Mouse (Mus musculus) liver, embryonic 14.5 days (tissue): ENCODE data around the gene 2010300C02Rik. TPM values are rescaled to one million over a fixed set of nuclear protein-coding genes. Genes with fewer than 3 reads are reported as not detected.

Source experiments
- ATAC-seq: fragments of 200-750 bp; cut with Nextera tagmentation; 2 replicates; pipeline ENCODE4 v1.8.0; 2017; ENCODE audit warnings: moderate number of reproducible peaks, mild to moderate bottlenecking, moderate library complexity; ENCODE audit not compliant: insufficient read depth
- DNase-seq, 3 experiments: peaks; one replicate each; pipeline ENCODE4 v3.0.0-alpha.2; 2012 to 2013; ENCODE audit warnings: low read depth in 3 of 3, low spot score in 3 of 3
- H3K27ac ChIP-seq: fragments of 300-500 bp; sonication (generic); 2 replicates; pipeline ENCODE4 v1.5.1; 2014; ENCODE audit warnings: moderate library complexity, mild to moderate bottlenecking, control low read depth, inconsistent platforms
- H3K27me3 ChIP-seq: fragments of 300-500 bp; sonication (generic); 2 replicates; pipeline ENCODE4 v1.6.1; 2014; ENCODE audit warnings: mild to moderate bottlenecking, low read length, moderate library complexity; ENCODE audit not compliant: control insufficient read depth, insufficient read depth
- H3K36me3 ChIP-seq: fragments of 300-500 bp; sonication (generic); replicated peaks from 2 replicates; pipeline ENCODE4 v1.6.1; 2014; ENCODE audit warnings: low read depth; ENCODE audit not compliant: control insufficient read depth, insufficient read depth
- H3K4me1 ChIP-seq, 2 experiments: fragments of 200-500 bp in 1 of 2; fragments of 300-500 bp in 1 of 2; sonication (generic) in 1 of 2; replicated peaks; 2 replicates each; pipeline ENCODE4 v1.6.1; 2012 to 2014; ENCODE audit warnings: antibody characterized with exemption in 1 of 2, inconsistent platforms in 1 of 2, low read length in 1 of 2; ENCODE audit not compliant: control insufficient read depth in 2 of 2, insufficient read depth in 2 of 2
- H3K4me2 ChIP-seq: fragments of 300-500 bp; sonication (generic); 2 replicates; pipeline ENCODE4 v1.6.1; 2014; ENCODE audit warnings: low read depth, mild to moderate bottlenecking, control low read depth, moderate library complexity
- H3K4me3 ChIP-seq, 2 experiments: fragments of 200-500 bp in 1 of 2; fragments of 300-500 bp in 1 of 2; sonication (generic) in 1 of 2; 2 replicates each; pipeline ENCODE4 v1.5.1; 2012 to 2014; ENCODE audit warnings: low read depth in 2 of 2, low read length in 2 of 2, mild to moderate bottlenecking in 2 of 2, control low read depth in 1 of 2, inconsistent platforms in 1 of 2, moderate library complexity in 1 of 2; ENCODE audit not compliant: insufficient read depth in 1 of 2
- H3K9ac ChIP-seq: fragments of 300-500 bp; sonication (generic); replicated peaks from 2 replicates; pipeline ENCODE4 v1.6.1; 2014; ENCODE audit warnings: mild to moderate bottlenecking, control low read depth, moderate library complexity
- H3K9me3 ChIP-seq: fragments of 300-500 bp; sonication (generic); 2 replicates; pipeline ENCODE4 v1.6.1; 2016; ENCODE audit warnings: low read length, mixed read lengths; ENCODE audit not compliant: control insufficient read depth
- CTCF ChIP-seq: IDR thresholded peaks from 2 replicates; pipeline ENCODE4 v1.5.1; 2016; ENCODE audit warnings: antibody characterized with exemption, low read depth, control low read depth
- EP300 ChIP-seq: IDR thresholded peaks from 2 replicates; pipeline ENCODE4 v1.6.1; 2016; ENCODE audit warnings: antibody characterized with exemption, low read depth
- WGBS: fragments of 180-500 bp; shearing (Covaris S2); extraction: QIAGEN DNeasy Blood & Tissue Kit; methylation state at CpG from one replicate; pipeline ENCODE4 v1.1.7; 2014; ENCODE audit not compliant: insufficient replicate concordance; 5-methylcytosine and 5-hydroxymethylcytosine counted together
- polyA plus RNA-seq, 2 experiments: library from polyadenylated mRNA; depleted of rRNA in 1 of 2; stranded (reverse) in 1 of 2; unstranded in 1 of 2; fragments of >200 nt; fragmentation: Nextera tagmentation in 1 of 2; extraction: Ambion mirVana in 1 of 2; gene quantifications; 2 replicates each; pipeline versions ENCODE4 v1.2.1 to v1.2.3; 2012 to 2014

Gene 2010300C02Rik
- polyA plus RNA-seq, 2 experiments, result 0.09 TPM; not detected in 1

GRCm38 (mm10) chr1:37656017-37656416 lies 63.9 kb downstream of the 2010300C02Rik start:
- H3K27ac ChIP-seq, result no peak overlapping the region
- no peak overlapping the region for H3K4me2 ChIP-seq
- H3K27me3 ChIP-seq, result no peaks in the 10 kb centered on the region
- DNase-seq (no peak), ATAC-seq (no peak)
- H3K9ac ChIP-seq, result no peak overlapping the region
- TF ChIP-seq EP300 (no peak), CTCF (no peak)
- no peaks in the 10 kb centered on the region for H3K36me3 ChIP-seq
- H3K9me3 ChIP-seq, result peaks cover 5% of the 10 kb centered on the region
- whole genome bisulfite sequencing, result 65% methylated on average over 2 of the region's 2 CpGs
- no peak overlapping the region for H3K4me3 ChIP-seq
- no peaks in the 10 kb centered on the region for H3K4me1 ChIP-seq

- H3K4me1 ChIP-seq, result no peaks in the 10 kb centered on the region
- no peak for DNase-seq
- WGBS, result 53% methylated on average over 5 of the region's 5 CpGs
These were observed 65.9 kb downstream of the 2010300C02Rik start for GRCm38 (mm10) chr1:37653992-37654391.

GRCm38 (mm10) chr1:37647066-37647465 lies 72.8 kb downstream of the 2010300C02Rik start:
- H3K4me2 ChIP-seq, result no peak overlapping the region
- no peaks in the 10 kb centered on the region for H3K36me3 ChIP-seq
- ATAC-seq (no peak), DNase-seq (no peak)
- H3K4me1 ChIP-seq, result peaks cover 0 to 3% of the 10 kb centered on the region in 2 experiments; a peak in 1 of 4 replicates
- no peaks in the 10 kb centered on the region for H3K9me3 ChIP-seq
- no peak for TF ChIP-seq EP300
- TF ChIP-seq CTCF, result no peak
- 62% methylated on average over 10 of the region's 10 CpGs for WGBS
- no peak overlapping the region for H3K27ac ChIP-seq
- H3K9ac ChIP-seq, result no peak overlapping the region
- H3K4me3 ChIP-seq, result no peak overlapping the region
- H3K27me3 ChIP-seq, result no peaks in the 10 kb centered on the region

More at GRCm38 (mm10) chr1:37653992-37654391, 65.9 kb downstream of the 2010300C02Rik start:
- H3K9me3 ChIP-seq, result peaks cover 5% of the 10 kb centered on the region
- H3K9ac ChIP-seq, result no peak overlapping the region
- ATAC-seq, result no peak
- peak; percentile 63 for TF ChIP-seq CTCF
- TF ChIP-seq EP300, result no peak
- no peak overlapping the region for H3K27ac ChIP-seq
- no peak overlapping the region for H3K4me2 ChIP-seq
- no peak overlapping the region for H3K4me3 ChIP-seq
- H3K27me3 ChIP-seq, result no peaks in the 10 kb centered on the region
- no peaks in the 10 kb centered on the region for H3K36me3 ChIP-seq

- H3K27ac ChIP-seq, result no peak overlapping the region
- no peak overlapping the region for H3K4me2 ChIP-seq
- TF ChIP-seq CTCF, result no peak
- TF ChIP-seq EP300, result no peak
- H3K4me3 ChIP-seq, result no peak overlapping the region
- peaks cover 0 to 3% of the 10 kb centered on the region in 2 experiments; a peak in 1 of 4 replicates for H3K4me1 ChIP-seq
- DNase-seq (no peak), ATAC-seq (no peak)
- WGBS, result 76% methylated on average over 16 of the region's 16 CpGs
- no peaks in the 10 kb centered on the region for H3K9me3 ChIP-seq
- H3K36me3 ChIP-seq, result no peaks in the 10 kb centered on the region
- H3K9ac ChIP-seq, result no peak overlapping the region
- H3K27me3 ChIP-seq, result no peaks in the 10 kb centered on the region
These were observed 75.4 kb downstream of the 2010300C02Rik start for GRCm38 (mm10) chr1:37644501-37644900.

GRCm38 (mm10) chr1:37643794-37644365 lies 76.0 kb downstream of the 2010300C02Rik start:
- Histone ChIP-seq H3K4me1 (peaks cover 0 to 3% of the 10 kb centered on the region in 2 experiments; a peak in 1 of 4 replicates), H3K9me3 (no peaks in the 10 kb centered on the region), H3K4me2 (no peak overlapping the region), H3K27ac (no peak overlapping the region), H3K9ac (no peak overlapping the region), H3K27me3 (no peaks in the 10 kb centered on the region), H3K4me3 (no peak overlapping the region), H3K36me3 (no peaks in the 10 kb centered on the region)
- TF ChIP-seq CTCF, result no peak
- TF ChIP-seq EP300, result 0 out of 2 replicates have a peak, but pooled peaks have one; percentile 44
- DNase-seq (peak in 2 of 3 experiments; percentile 26 to 29), ATAC-seq (no peak)
- WGBS, result 50% methylated on average over 5 of the region's 5 CpGs
